Mouse (Mus musculus): ENCODE measurements around the gene Minos1. TPM values are rescaled to one million over a fixed set of nuclear protein-coding genes. Genes with fewer than 3 reads are reported as not detected.

Gene Minos1
- total RNA-seq, 4 experiments from 2014 or later = 182 to 221 (median 192) TPM

GRCm38 (mm10) chr4:139074060-139074459, 56.9 kb downstream of the Minos1 start:
- DNase-seq (ENCODE audit: low spot score in 2 of 2) = no peak

- DNase-seq (ENCODE audit: low spot score in 2 of 2) = peak in 1 of 2 experiments; percentile 81
These were observed 62.6 kb downstream of the Minos1 start for GRCm38 (mm10) chr4:139068287-139068686.

GRCm38 (mm10) chr4:139064831-139065230, 66.1 kb downstream of the Minos1 start:
- DNase-seq (ENCODE audit: low spot score in 2 of 2) = no peak

- DNase-seq (ENCODE audit: low spot score in 2 of 2) = no peak
These were observed 71.3 kb downstream of the Minos1 start for GRCm38 (mm10) chr4:139059569-139059968.

GRCm38 (mm10) chr4:139058029-139058428, 72.9 kb downstream of the Minos1 start:
- DNase-seq (ENCODE audit: low spot score in 2 of 2) = no peak

GRCm38 (mm10) chr4:139057291-139057690, 73.6 kb downstream of the Minos1 start:
- no peak for DNase-seq (ENCODE audit: low spot score in 2 of 2)

GRCm38 (mm10) chr4:139055744-139056143, 75.2 kb downstream of the Minos1 start:
- no peak for DNase-seq (ENCODE audit: low spot score in 2 of 2)

GRCm38 (mm10) chr4:139055336-139055735, 75.6 kb downstream of the Minos1 start:
- DNase-seq (ENCODE audit: low spot score in 2 of 2) = no peak

GRCm38 (mm10) chr4:139054300-139054923, 76.5 kb downstream of the Minos1 start:
- DNase-seq (ENCODE audit: low spot score in 2 of 2) = peak in 1 of 2 experiments; percentile 65

GRCm38 (mm10) chr4:139053391-139053790, 77.5 kb downstream of the Minos1 start:
- no peak for DNase-seq (ENCODE audit: low spot score in 2 of 2)

GRCm38 (mm10) chr4:139052796-139053195, 78.1 kb downstream of the Minos1 start:
- no peak for DNase-seq (ENCODE audit: low spot score in 2 of 2)

Other genes starting within 250 kb of the Minos1 start
- 10 to 100 TPM; 11.8 to 16.6 (median 15.9) TPM for gene Otud3, start 217.2 kb downstream of the Minos1 start, total RNA-seq (2022)
- not detected for gene Rnf186, start 164.0 kb downstream of the Minos1 start, total RNA-seq (2022)
- gene Tmco4, start 158.2 kb downstream of the Minos1 start, total RNA-seq (2022) = 1 to 10 TPM; 2.3 to 3.6 (median 3.5) TPM
- gene Htr6, start 55.5 kb downstream of the Minos1 start, total RNA-seq (2022) = 1 to 10 TPM; 6.2 to 8.0 (median 7.4) TPM
- 10 to 100 TPM; 52.1 to 64.5 (median 55.5) TPM for gene Nbl1, start 38.1 kb downstream of the Minos1 start, total RNA-seq (2022)
- gene Capzb, start 61.8 kb upstream of the Minos1 start, total RNA-seq (2022) = 100 to 1,000 TPM; 310 to 345 (median 321) TPM
- 10 to 100 TPM; 12.3 to 18.9 (median 14.4) TPM for gene Pqlc2, start 179.6 kb upstream of the Minos1 start, total RNA-seq (2022)
- 10 to 100 TPM; 20.4 to 29.5 (median 26.9) TPM for gene Akr7a5, start 179.6 kb upstream of the Minos1 start, total RNA-seq (2022)
- gene Mrto4, start 221.5 kb upstream of the Minos1 start, total RNA-seq (2022) = 10 to 100 TPM; 43.2 to 54.3 (median 49.8) TPM
- 10 to 100 TPM; 89.4 to 92.6 (median 91.1) TPM for gene Emc1, start 221.5 kb upstream of the Minos1 start, total RNA-seq (2022)
- 100 to 1,000 TPM; 149 to 211 (median 162) TPM for gene Ubr4, start 221.5 kb upstream of the Minos1 start, total RNA-seq (2022)

Measured in left cerebral cortex, adult 8-10 months (tissue).